Mouse (Mus musculus): ENCODE data around the gene Agpat3. TPM values are rescaled to one million over a fixed set of nuclear protein-coding genes. Genes with fewer than 3 reads are reported as not detected.

Agpat3 gene
- total RNA-seq, 1 experiment: 52.0 TPM

- no peak overlapping the region for H3K4me3 ChIP-seq (ENCODE audit: insufficient read depth in 1 of 2, low read depth in 1 of 2, low read length in 2 of 2, poor library complexity in 1 of 2, severe bottlenecking in 1 of 2)
- in situ Hi-C loops (cut with MboI; ENCODE audit: low sequenced_read_pairs in 2 of 2, unreplicated experiment in 2 of 2): no loop called here
- H3K9ac ChIP-seq (ENCODE audit: insufficient read depth, low read depth, low read length, poor library complexity, severe bottlenecking): no peak overlapping the region
- H3K4me1 ChIP-seq (ENCODE audit: control insufficient read depth in 2 of 2, insufficient read depth in 2 of 2, low read length in 2 of 2, poor library complexity in 1 of 2): no peaks in the 10 kb centered on the region
- no peak overlapping the region for H3K27ac ChIP-seq (ENCODE audit: insufficient read depth, low read depth, low read length, poor library complexity, severe bottlenecking)
- H3K36me3 ChIP-seq (ENCODE audit: control insufficient read depth, insufficient read depth, low read length, poor library complexity, severe bottlenecking): peaks cover 5% of the 10 kb centered on the region; the same call in 1 of the 2 replicates
- no peak for DNase-seq (ENCODE audit: low read depth, low spot score)
- TF ChIP-seq HCFC1 (IDR thresholded peaks at IDR 0.05; ENCODE audit: borderline replicate concordance, insufficient read depth, low read length): no peak
- no peak for TF ChIP-seq MAFK (IDR thresholded peaks at IDR 0.05; ENCODE audit: insufficient read depth, low read depth, low read length)
- TF ChIP-seq ZNF384 (IDR thresholded peaks at IDR 0.05; ENCODE audit: low read depth, low read length): no peak
- TF ChIP-seq ZC3H11A (IDR thresholded peaks at IDR 0.05; ENCODE audit: borderline replicate concordance, low read depth, low read length): no peak
- TF ChIP-seq CHD2 (IDR thresholded peaks at IDR 0.05; ENCODE audit: low read depth, low read length): no peak
- H3K9me3 ChIP-seq (ENCODE audit: control insufficient read depth, insufficient read depth, low read depth, low read length): no peaks in the 10 kb centered on the region
Measured at GRCm38 (mm10) chr10:78342091-78342490, 10.2 kb downstream of the Agpat3 start.

DNA sequence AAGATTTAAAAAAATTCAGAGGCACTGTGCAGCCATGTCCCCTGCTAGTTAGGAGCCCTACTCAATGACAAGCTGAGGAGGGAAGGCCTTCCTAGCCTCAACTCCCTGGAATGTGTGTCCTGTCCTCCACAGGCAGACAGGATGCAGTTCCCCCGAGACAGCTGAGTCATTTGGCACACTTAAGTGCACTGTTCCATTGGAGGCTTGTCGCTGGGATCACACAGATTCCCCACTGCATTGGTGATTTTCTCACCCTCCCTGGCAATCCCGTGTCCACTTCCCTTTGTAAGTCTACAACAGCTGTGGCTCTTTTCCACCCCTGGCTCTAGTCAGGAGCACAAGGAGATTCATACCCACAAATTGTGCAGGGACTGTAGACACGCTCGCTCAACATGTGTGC lies 14.1 kb downstream of the Agpat3 start:
- Histone ChIP-seq H3K36me3 (ENCODE audit: control insufficient read depth, insufficient read depth, low read length, poor library complexity, severe bottlenecking) (peaks cover 5% of the 10 kb centered on the region; the same call in 1 of the 2 replicates), H3K9ac (ENCODE audit: insufficient read depth, low read depth, low read length, poor library complexity, severe bottlenecking) (no peak overlapping the region), H3K9me3 (ENCODE audit: control insufficient read depth, insufficient read depth, low read depth, low read length) (no peaks in the 10 kb centered on the region), H3K27ac (ENCODE audit: insufficient read depth, low read depth, low read length, poor library complexity, severe bottlenecking) (no peak overlapping the region; the same call in 1 of the 2 replicates), H3K4me3 (ENCODE audit: insufficient read depth in 1 of 2, low read depth in 1 of 2, low read length in 2 of 2, poor library complexity in 1 of 2, severe bottlenecking in 1 of 2) (no peak overlapping the region), H3K4me1 (ENCODE audit: control insufficient read depth in 2 of 2, insufficient read depth in 2 of 2, low read length in 2 of 2, poor library complexity in 1 of 2) (no peaks in the 10 kb centered on the region)
- DNase-seq (ENCODE audit: low read depth, low spot score): no peak
- TF ChIP-seq ZC3H11A (IDR thresholded peaks at IDR 0.05; ENCODE audit: borderline replicate concordance, low read depth, low read length): no peak
- no peak for TF ChIP-seq CHD2 (IDR thresholded peaks at IDR 0.05; ENCODE audit: low read depth, low read length)
- no peak for TF ChIP-seq MAFK (IDR thresholded peaks at IDR 0.05; ENCODE audit: insufficient read depth, low read depth, low read length)
- TF ChIP-seq ZNF384 (IDR thresholded peaks at IDR 0.05; ENCODE audit: low read depth, low read length): no peak
- TF ChIP-seq HCFC1 (IDR thresholded peaks at IDR 0.05; ENCODE audit: borderline replicate concordance, insufficient read depth, low read length): no peak
- in situ Hi-C loops (cut with MboI; ENCODE audit: low sequenced_read_pairs in 2 of 2, unreplicated experiment in 2 of 2): no loop called here

DNA sequence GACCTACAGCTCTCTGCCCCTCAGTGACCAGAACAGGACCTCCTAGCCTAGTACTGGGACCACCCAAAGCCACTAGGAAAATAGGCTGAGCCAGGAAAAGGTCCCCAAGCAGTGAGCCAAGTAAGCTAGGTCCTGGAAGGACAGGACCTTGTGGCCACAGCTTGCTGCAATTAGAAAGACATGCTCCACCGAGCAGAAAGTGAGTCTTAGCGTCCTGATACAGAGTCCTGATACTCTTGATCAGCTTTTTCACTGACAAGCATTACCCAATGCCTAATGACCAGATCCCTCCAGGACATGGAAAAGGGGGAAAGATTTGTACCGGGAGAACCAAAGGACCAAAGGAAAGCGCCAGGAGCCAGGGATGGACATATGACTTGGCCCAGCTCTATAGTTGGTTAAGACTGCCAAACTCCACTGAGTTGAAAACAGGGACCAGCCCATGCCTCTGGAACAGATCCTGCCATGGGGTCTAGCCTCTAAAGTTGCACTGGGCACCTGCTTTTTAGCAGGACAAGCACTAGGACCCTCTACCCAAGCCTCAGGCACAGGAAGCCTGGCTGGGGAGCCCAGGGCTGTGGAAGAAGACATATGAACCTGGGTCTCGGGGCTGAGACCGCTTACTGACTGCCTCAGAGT lies 17.2 kb downstream of the Agpat3 start:
- Histone ChIP-seq H3K36me3 (ENCODE audit: control insufficient read depth, insufficient read depth, low read length, poor library complexity, severe bottlenecking) (no peaks in the 10 kb centered on the region), H3K4me3 (ENCODE audit: insufficient read depth in 1 of 2, low read depth in 1 of 2, low read length in 2 of 2, poor library complexity in 1 of 2, severe bottlenecking in 1 of 2) (no peak overlapping the region), H3K4me1 (ENCODE audit: control insufficient read depth in 2 of 2, insufficient read depth in 2 of 2, low read length in 2 of 2, poor library complexity in 1 of 2) (no peaks in the 10 kb centered on the region), H3K27ac (ENCODE audit: insufficient read depth, low read depth, low read length, poor library complexity, severe bottlenecking) (no peak overlapping the region), H3K9me3 (ENCODE audit: control insufficient read depth, insufficient read depth, low read depth, low read length) (no peaks in the 10 kb centered on the region), H3K9ac (ENCODE audit: insufficient read depth, low read depth, low read length, poor library complexity, severe bottlenecking) (no peak overlapping the region)
- no peak for TF ChIP-seq MAFK (IDR thresholded peaks at IDR 0.05; ENCODE audit: insufficient read depth, low read depth, low read length)
- TF ChIP-seq ZNF384 (IDR thresholded peaks at IDR 0.05; ENCODE audit: low read depth, low read length): no peak
- no peak for TF ChIP-seq CHD2 (IDR thresholded peaks at IDR 0.05; ENCODE audit: low read depth, low read length)
- TF ChIP-seq HCFC1 (IDR thresholded peaks at IDR 0.05; ENCODE audit: borderline replicate concordance, insufficient read depth, low read length): no peak
- TF ChIP-seq ZC3H11A (IDR thresholded peaks at IDR 0.05; ENCODE audit: borderline replicate concordance, low read depth, low read length): no peak
- no peak for DNase-seq (ENCODE audit: low read depth, low spot score)
- in situ Hi-C loops (cut with MboI; ENCODE audit: low sequenced_read_pairs in 2 of 2, unreplicated experiment in 2 of 2): no loop called here

GRCm38 (mm10) chr10:78331577-78331976 lies 20.7 kb downstream of the Agpat3 start:
- Histone ChIP-seq H3K4me1 (ENCODE audit: control insufficient read depth in 2 of 2, insufficient read depth in 2 of 2, low read length in 2 of 2, poor library complexity in 1 of 2) (peaks cover 0 to under 1% of the 10 kb centered on the region in 2 experiments; a peak in 1 of 4 replicates), H3K27ac (ENCODE audit: insufficient read depth, low read depth, low read length, poor library complexity, severe bottlenecking) (no peak overlapping the region), H3K9ac (ENCODE audit: insufficient read depth, low read depth, low read length, poor library complexity, severe bottlenecking) (no peak overlapping the region), H3K36me3 (ENCODE audit: control insufficient read depth, insufficient read depth, low read length, poor library complexity, severe bottlenecking) (no peaks in the 10 kb centered on the region; the same call in 1 of the 2 replicates), H3K9me3 (ENCODE audit: control insufficient read depth, insufficient read depth, low read depth, low read length) (no peaks in the 10 kb centered on the region), H3K4me3 (ENCODE audit: insufficient read depth in 1 of 2, low read depth in 1 of 2, low read length in 2 of 2, poor library complexity in 1 of 2, severe bottlenecking in 1 of 2) (no peak overlapping the region)
- DNase-seq (ENCODE audit: low read depth, low spot score): no peak
- no peak for TF ChIP-seq ZC3H11A (IDR thresholded peaks at IDR 0.05; ENCODE audit: borderline replicate concordance, low read depth, low read length)
- no peak for TF ChIP-seq ZNF384 (IDR thresholded peaks at IDR 0.05; ENCODE audit: low read depth, low read length)
- no peak for TF ChIP-seq HCFC1 (IDR thresholded peaks at IDR 0.05; ENCODE audit: borderline replicate concordance, insufficient read depth, low read length)
- no peak for TF ChIP-seq MAFK (IDR thresholded peaks at IDR 0.05; ENCODE audit: insufficient read depth, low read depth, low read length)
- no peak for TF ChIP-seq CHD2 (IDR thresholded peaks at IDR 0.05; ENCODE audit: low read depth, low read length)
- in situ Hi-C loops (cut with MboI; ENCODE audit: low sequenced_read_pairs in 2 of 2, unreplicated experiment in 2 of 2): no loop called here
